Mouse (Mus musculus) MEL (cell line): ENCODE results near the gene Dnaja3. TPM values are rescaled to one million over a fixed set of nuclear protein-coding genes. Genes with fewer than 3 reads are reported as not detected.

Experiments
- DNase-seq: peaks from one replicate; pipeline ENCODE4 v3.0.0; 2011; ENCODE audit warnings: low read depth, low spot score
- H3K27ac ChIP-seq: 2 replicates; pipeline ENCODE4 v1.5.1; 2012; ENCODE audit warnings: low read depth, mild to moderate bottlenecking, control low read depth, low read length, moderate library complexity; ENCODE audit not compliant: control insufficient read depth
- H3K27me3 ChIP-seq, 2 experiments: fragments of 150-350 bp in 1 of 2; sonication (generic) in 1 of 2; 2 replicates each; pipeline ENCODE4 v1.6.1; 2012; ENCODE audit warnings: low read length in 2 of 2, mild to moderate bottlenecking in 2 of 2, improper control_type of control experiment in 1 of 2, moderate library complexity in 1 of 2; ENCODE audit not compliant: insufficient read depth in 2 of 2, control insufficient read depth in 1 of 2
- H3K36me3 ChIP-seq, 2 experiments: 2 replicates each; pipeline ENCODE4 v1.6.1; 2012 to 2014; ENCODE audit warnings: low read length in 2 of 2, improper control_type of control experiment in 1 of 2, inconsistent platforms in 1 of 2, mild to moderate bottlenecking in 1 of 2; ENCODE audit not compliant: insufficient read depth in 2 of 2, control insufficient read depth in 1 of 2
- H3K4me1 ChIP-seq, 2 experiments: fragments of 150-350 bp in 1 of 2; sonication (generic) in 1 of 2; 2 replicates each; pipeline ENCODE4 v1.6.1; 2012; ENCODE audit warnings: low read length in 2 of 2, improper control_type of control experiment in 1 of 2, mild to moderate bottlenecking in 1 of 2; ENCODE audit not compliant: insufficient read depth in 2 of 2, control insufficient read depth in 1 of 2
- H3K4me3 ChIP-seq, 2 experiments: fragments of 150-350 bp in 1 of 2; sonication (generic) in 1 of 2; 2 replicates each; pipeline ENCODE4 v1.5.1; 2012; ENCODE audit warnings: low read depth in 2 of 2, low read length in 2 of 2, mild to moderate bottlenecking in 2 of 2, moderate library complexity in 2 of 2, control low read depth in 1 of 2, improper control_type of control experiment in 1 of 2; ENCODE audit not compliant: control insufficient read depth in 1 of 2, insufficient read depth in 1 of 2
- H3K79me2 ChIP-seq: 2 replicates; pipeline ENCODE4 v1.6.1; 2012; ENCODE audit warnings: mild to moderate bottlenecking, low read length, moderate library complexity; ENCODE audit not compliant: control insufficient read depth, poor library complexity, insufficient read depth
- H3K9ac ChIP-seq: 2 replicates; pipeline ENCODE4 v1.6.1; 2012; ENCODE audit warnings: low read depth, mild to moderate bottlenecking, control low read depth, low read length, moderate library complexity; ENCODE audit not compliant: control insufficient read depth, poor library complexity, severe bottlenecking
- H3K9me3 ChIP-seq: fragments of 150-350 bp; sonication (generic); replicated peaks from 2 replicates; pipeline ENCODE4 v1.6.1; 2012; ENCODE audit warnings: mild to moderate bottlenecking, low read length, improper control_type of control experiment, moderate library complexity; ENCODE audit not compliant: insufficient read depth
- CTCF ChIP-seq, 3 experiments: IDR thresholded peaks in 2 of 3; conservative IDR thresholded peaks in 1 of 3; 2 replicates each; pipeline ENCODE4 v1.5.1; 2011 to 2012; ENCODE audit warnings: low read length in 3 of 3, low read depth in 2 of 3, mild to moderate bottlenecking in 2 of 3, improper control_type of control experiment in 1 of 3, inconsistent platforms in 1 of 3, mixed read lengths in 1 of 3, moderate library complexity in 1 of 3; ENCODE audit not compliant: control insufficient read depth in 1 of 3, insufficient read depth in 1 of 3, poor library complexity in 1 of 3, severe bottlenecking in 1 of 3
- EP300 ChIP-seq, 2 experiments: IDR thresholded peaks; 2 replicates each; pipeline ENCODE4 v1.6.1; 2011; ENCODE audit warnings: improper control_type of control experiment in 2 of 2, low read length in 2 of 2, low read depth in 1 of 2, mild to moderate bottlenecking in 1 of 2
- GATA1 ChIP-seq: IDR thresholded peaks from 2 replicates; pipeline ENCODE4 v1.6.1; 2011; ENCODE audit warnings: low read depth, low read length, improper control_type of control experiment
- JUND ChIP-seq: IDR thresholded peaks from 2 replicates; pipeline ENCODE4 v1.6.1; 2011; ENCODE audit warnings: low read depth, mild to moderate bottlenecking, improper control_type of control experiment, low read length
- MAX ChIP-seq: IDR thresholded peaks from 2 replicates; pipeline ENCODE4 v1.6.1; 2011; ENCODE audit warnings: low read length, improper control_type of control experiment
- MYC ChIP-seq: IDR thresholded peaks from 2 replicates; pipeline ENCODE4 v1.6.1; 2011; ENCODE audit warnings: low read depth, mild to moderate bottlenecking, low read length, improper control_type of control experiment, moderate library complexity
- NELFE ChIP-seq: IDR thresholded peaks from 2 replicates; pipeline ENCODE4 v1.6.1; 2011; ENCODE audit warnings: low read depth, low read length, improper control_type of control experiment
- NRF1 ChIP-seq: IDR thresholded peaks from 2 replicates; pipeline ENCODE4 v1.6.1; 2014; ENCODE audit warnings: low read depth, mild to moderate bottlenecking, inconsistent platforms, low read length, improper control_type of control experiment, moderate library complexity; ENCODE audit not compliant: poor library complexity, insufficient read depth, severe bottlenecking
- POLR2A ChIP-seq, 2 experiments: IDR thresholded peaks; 2 replicates each; pipeline ENCODE4 v1.6.1; 2011 to 2012; ENCODE audit warnings: low read length in 2 of 2, mild to moderate bottlenecking in 2 of 2, control low read depth in 1 of 2, improper control_type of control experiment in 1 of 2, low read depth in 1 of 2, moderate library complexity in 1 of 2; ENCODE audit not compliant: control insufficient read depth in 1 of 2, insufficient read depth in 1 of 2, poor library complexity in 1 of 2
- POLR2AphosphoS5 ChIP-seq: IDR thresholded peaks from 2 replicates; pipeline ENCODE4 v1.6.1; 2012; ENCODE audit warnings: low read depth, borderline replicate concordance, mild to moderate bottlenecking, inconsistent platforms, low read length, moderate library complexity, mixed read lengths
- RAD21 ChIP-seq: IDR thresholded peaks from 2 replicates; pipeline ENCODE4 v1.6.1; 2011; ENCODE audit warnings: mild to moderate bottlenecking, low read depth, low read length, improper control_type of control experiment
- TAL1 ChIP-seq: IDR thresholded peaks from 2 replicates; pipeline ENCODE4 v1.6.1; 2012; ENCODE audit warnings: mild to moderate bottlenecking, inconsistent platforms, low read length, moderate library complexity, mixed read lengths
- TBP ChIP-seq: IDR thresholded peaks from 2 replicates; pipeline ENCODE4 v1.8.0; 2011; ENCODE audit warnings: low read depth, low read length, improper control_type of control experiment
- TCF12 ChIP-seq: IDR thresholded peaks from 2 replicates; pipeline ENCODE4 v1.6.1; 2014; ENCODE audit warnings: low read depth, mild to moderate bottlenecking, inconsistent platforms, low read length, improper control_type of control experiment, moderate library complexity
- USF1 ChIP-seq: IDR thresholded peaks from 2 replicates; pipeline ENCODE4 v1.6.1; 2014; ENCODE audit warnings: low read depth, mild to moderate bottlenecking, inconsistent platforms, low read length, improper control_type of control experiment, moderate library complexity
- USF2 ChIP-seq, 2 experiments: IDR thresholded peaks; 2 replicates each; pipeline ENCODE4 v1.6.1; 2011 to 2012; ENCODE audit warnings: improper control_type of control experiment in 2 of 2, low read length in 2 of 2, borderline replicate concordance in 1 of 2, inconsistent platforms in 1 of 2, low read depth in 1 of 2, mild to moderate bottlenecking in 1 of 2; ENCODE audit not compliant: insufficient read depth in 1 of 2
- ZMIZ1 ChIP-seq: IDR thresholded peaks from 2 replicates; pipeline ENCODE4 v1.6.1; 2012; ENCODE audit warnings: low read depth, mild to moderate bottlenecking, inconsistent platforms, low read length, improper control_type of control experiment, moderate library complexity
- ZNF384 ChIP-seq: IDR thresholded peaks from 2 replicates; pipeline ENCODE4 v1.6.1; 2012; ENCODE audit warnings: low read depth, mild to moderate bottlenecking, inconsistent platforms, low read length, improper control_type of control experiment
- polyA plus RNA-seq, 2 experiments: library from polyadenylated mRNA; stranded (reverse) in 1 of 2; unstranded in 1 of 2; fragments of >175 nt in 1 of 2; fragments of >200 nt in 1 of 2; gene quantifications; 2 replicates each; pipeline versions ENCODE4 v1.2.1 to v1.2.4; 2012; ENCODE audit warnings: low replicate concordance in 2 of 2, low read depth in 1 of 2; ENCODE audit not compliant: insufficient read length in 2 of 2, insufficient read depth in 1 of 2, missing spikeins in 1 of 2
- total RNA-seq: library from RNA; depleted of rRNA; stranded (reverse); fragments of 300-350 nt; gene quantifications from 2 replicates; pipeline ENCODE4 v1.2.3, GENCODE M21; 2012

Gene Dnaja3
- total and polyA plus RNA-seq, 3 experiments: 91.8 to 94.3 TPM; not detected in 1

- no peak overlapping the region for H3K9ac ChIP-seq
- no peaks in the 10 kb centered on the region for H3K27me3 ChIP-seq
- no peaks in the 10 kb centered on the region for H3K4me1 ChIP-seq
- no peak for DNase-seq
- TF ChIP-seq TBP (no peak), GATA1 (no peak), NELFE (no peak), USF1 (no peak), POLR2A (IDR thresholded peaks at IDR 0.05; ENCODE audit: control insufficient read depth in 1 of 2, insufficient read depth in 1 of 2, low read depth in 1 of 2, low read length in 2 of 2, poor library complexity in 1 of 2) (no peak), ZNF384 (no peak), ZMIZ1 (no peak), JUND (no peak), EP300 (IDR thresholded peaks at IDR 0.05; ENCODE audit: low read depth in 1 of 2, low read length in 2 of 2) (no peak), TCF12 (no peak), POLR2AphosphoS5 (no peak), MAX (no peak)
- H3K9me3 ChIP-seq: no peaks in the 10 kb centered on the region
- H3K79me2 ChIP-seq: no peaks in the 10 kb centered on the region
- H3K36me3 ChIP-seq: peaks cover 0 to 1% of the 10 kb centered on the region in 2 experiments; a peak in 2 of 4 replicates
- no peak overlapping the region for H3K27ac ChIP-seq
- H3K4me3 ChIP-seq: no peak overlapping the region
These were observed 5.1 kb upstream of the Dnaja3 start for GRCm38 (mm10) chr16:4634681-4635080.

- TF ChIP-seq TAL1 (no peak), MYC (no peak), JUND (no peak), ZNF384 (no peak), CTCF (IDR thresholded peaks at IDR 0.05 in 2 of 3, conservative IDR thresholded peaks at IDR 0.05 in 1 of 3; ENCODE audit: control insufficient read depth in 1 of 3, insufficient read depth in 1 of 3, low read depth in 2 of 3, low read length in 3 of 3, poor library complexity in 1 of 3, severe bottlenecking in 1 of 3) (no peak), NRF1 (no peak), NELFE (no peak), USF2 (IDR thresholded peaks at IDR 0.05; ENCODE audit: borderline replicate concordance in 1 of 2, insufficient read depth in 1 of 2, low read depth in 1 of 2, low read length in 2 of 2) (no peak), RAD21 (no peak)
- H3K36me3 ChIP-seq: peaks cover 0 to 1% of the 10 kb centered on the region in 2 experiments; a peak in 2 of 4 replicates
These were observed 4.0 kb upstream of the Dnaja3 start for GRCm38 (mm10) chr16:4635760-4636159.

More at GRCm38 (mm10) chr16:4635760-4636159, 4.0 kb upstream of the Dnaja3 start:
- Histone ChIP-seq H3K27me3 (no peaks in the 10 kb centered on the region), H3K4me1 (no peaks in the 10 kb centered on the region), H3K9me3 (no peaks in the 10 kb centered on the region), H3K4me3 (no peak overlapping the region), H3K27ac (no peak overlapping the region), H3K79me2 (no peaks in the 10 kb centered on the region), H3K9ac (no peak overlapping the region)
- DNase-seq: no peak
